33 mouse cellular contexts compared by ENCODE assay signal in genomic region chr1:96423481-96423880, GRCm38 (mm10).
"Had no signal": no experiment of that assay in that cellular context is flagged by ENCODE, and none has a peak within 500 bp of the region (broad histone marks: within the 10 kb centered on the region; RNA-seq: fewer than 3 reads in every experiment).

No protein-coding gene starts in this region.

- H3K27me3 ChIP-seq: heart, embryonic 12.5 days; heart, embryonic 13.5 days; heart, embryonic 15.5 days; hindbrain, embryonic 12.5 days; hindbrain, embryonic 13.5 days; hindbrain, embryonic 15.5 days; intestine, embryonic 15.5 days; kidney, embryonic 15.5 days had no signal

- ATAC-seq: hindbrain, embryonic 16.5 days; hindbrain, postnatal 0 days; inflammation-experienced regulatory T-cells, adult 6 months; intestine, embryonic 15.5 days; intestine, embryonic 16.5 days; intestine, postnatal 0 days had no signal

- H3K36me3 ChIP-seq: heart, embryonic 12.5 days; heart, embryonic 13.5 days; heart, embryonic 15.5 days; hindbrain, embryonic 10.5 days; hindbrain, embryonic 12.5 days; hindbrain, embryonic 13.5 days; hindbrain, embryonic 15.5 days; intestine, embryonic 15.5 days; kidney, embryonic 15.5 days had no signal

- DNase-seq: heart, postnatal 10 days; heart, postnatal 14 days; heart, postnatal 36 days; heart, postnatal 4 days; kidney, adult 11 months; kidney, adult 18-20 months; kidney, adult 2 months; kidney, adult 8-10 months; kidney, adult 9 months; kidney, postnatal 10 days; kidney, postnatal 14 days; kidney, postnatal 25 days; kidney, postnatal 36 days; kidney, postnatal 4 days; layer of hippocampus, postnatal 36 days had no signal

- H3K4me2 ChIP-seq: heart, embryonic 12.5 days; heart, embryonic 13.5 days; heart, embryonic 15.5 days; hindbrain, embryonic 12.5 days; hindbrain, embryonic 13.5 days; hindbrain, embryonic 14.5 days; hindbrain, embryonic 15.5 days; intestine, embryonic 15.5 days; kidney, embryonic 15.5 days had no signal

- H3K9ac ChIP-seq: heart, embryonic 12.5 days; heart, embryonic 13.5 days; heart, embryonic 15.5 days; hindbrain, embryonic 12.5 days; hindbrain, embryonic 13.5 days; hindbrain, embryonic 14.5 days; hindbrain, embryonic 15.5 days; intestine, embryonic 15.5 days; kidney, embryonic 15.5 days had no signal

- H3K4me1 ChIP-seq: heart, embryonic 12.5 days; heart, embryonic 13.5 days; heart, embryonic 15.5 days; hindbrain, embryonic 10.5 days; hindbrain, embryonic 12.5 days; hindbrain, embryonic 13.5 days; hindbrain, embryonic 15.5 days; intestine, embryonic 15.5 days; kidney, embryonic 15.5 days had no signal

- H3K4me3 ChIP-seq: heart, embryonic 12.5 days; heart, embryonic 13.5 days; heart, embryonic 15.5 days; hindbrain, embryonic 10.5 days; hindbrain, embryonic 12.5 days; hindbrain, embryonic 13.5 days; hindbrain, embryonic 15.5 days; intestine, embryonic 15.5 days; kidney, embryonic 15.5 days; layer of hippocampus, adult 2 months; left cerebral cortex, adult 2 months had no signal

- H3K9me3 ChIP-seq: heart, embryonic 12.5 days; heart, embryonic 13.5 days; heart, embryonic 15.5 days; hindbrain, embryonic 10.5 days; hindbrain, embryonic 12.5 days; hindbrain, embryonic 13.5 days; hindbrain, embryonic 15.5 days; intestine, embryonic 15.5 days; kidney, embryonic 15.5 days had no signal

- H3K27ac ChIP-seq: heart, embryonic 13.5 days; heart, embryonic 15.5 days; hindbrain, embryonic 10.5 days; hindbrain, embryonic 12.5 days; hindbrain, embryonic 13.5 days; hindbrain, embryonic 14.5 days; hindbrain, embryonic 15.5 days; hindbrain, postnatal 0 days; intestine, embryonic 15.5 days; kidney, embryonic 15.5 days; kidney, postnatal 0 days; layer of hippocampus, adult 2 months; left cerebral cortex, adult 2 months had no signal
